Mouse (Mus musculus) limb, embryonic 14.5 days (tissue): ENCODE measurements around the gene Lrrc3b. TPM values are rescaled to one million over a fixed set of nuclear protein-coding genes. Genes with fewer than 3 reads are reported as not detected.

Source experiments
- ATAC-seq: fragments of 200-750 bp; cut with Nextera tagmentation; 2 replicates; pipeline ENCODE4 v1.8.0; 2017; ENCODE audit warnings: low read depth, moderate number of reproducible peaks, moderate TSS enrichment; ENCODE audit not compliant: low FRiP score
- DNase-seq: peaks from one replicate; pipeline ENCODE4 v3.0.0-alpha.2; 2015; ENCODE audit warnings: low spot score
- H3K27ac ChIP-seq: fragments of 300-500 bp; sonication (generic); replicated peaks from 2 replicates; pipeline ENCODE4 v1.5.1; 2014; ENCODE audit warnings: low read depth, mild to moderate bottlenecking, low read length, moderate library complexity, mixed read lengths
- H3K27me3 ChIP-seq: fragments of 300-500 bp; sonication (generic); 2 replicates; pipeline ENCODE4 v1.6.1; 2014; ENCODE audit warnings: low read length, mixed read lengths; ENCODE audit not compliant: control insufficient read depth, insufficient read depth
- H3K36me3 ChIP-seq: fragments of 300-500 bp; sonication (generic); 2 replicates; pipeline ENCODE4 v1.6.1; 2014; ENCODE audit warnings: mild to moderate bottlenecking, low read length, moderate library complexity, mixed read lengths; ENCODE audit not compliant: control insufficient read depth, insufficient read depth
- H3K4me1 ChIP-seq: fragments of 300-500 bp; sonication (generic); 2 replicates; pipeline ENCODE4 v1.6.1; 2014; ENCODE audit warnings: antibody characterized with exemption, low read length, mixed read lengths; ENCODE audit not compliant: control insufficient read depth, insufficient read depth
- H3K4me2 ChIP-seq: fragments of 300-500 bp; sonication (generic); replicated peaks from 2 replicates; pipeline ENCODE4 v1.6.1; 2014; ENCODE audit warnings: low read depth, mild to moderate bottlenecking, low read length, moderate library complexity; ENCODE audit not compliant: severe bottlenecking
- H3K4me3 ChIP-seq: fragments of 300-500 bp; sonication (generic); replicated peaks from 2 replicates; pipeline ENCODE4 v1.5.1; 2014; ENCODE audit warnings: low read length
- H3K9ac ChIP-seq: fragments of 300-500 bp; sonication (generic); 2 replicates; pipeline ENCODE4 v1.6.1; 2014; ENCODE audit warnings: mild to moderate bottlenecking, low read depth, low read length, moderate library complexity; ENCODE audit not compliant: severe bottlenecking
- H3K9me3 ChIP-seq: fragments of 300-500 bp; sonication (generic); 2 replicates; pipeline ENCODE4 v1.6.1; 2016; ENCODE audit warnings: low read length; ENCODE audit not compliant: control insufficient read depth
- POLR2A ChIP-seq: fragments of 200-500 bp; IDR thresholded peaks from 2 replicates; pipeline ENCODE4 v1.8.0; 2012; ENCODE audit warnings: inconsistent platforms, mild to moderate bottlenecking, moderate library complexity, borderline replicate concordance; ENCODE audit not compliant: insufficient read depth, insufficient read length; ENCODE audit errors: extremely low read depth
- WGBS: fragments of 180-500 bp; shearing (Covaris S2); extraction: QIAGEN DNeasy Blood & Tissue Kit; methylation state at CpG from one replicate; pipeline ENCODE4 v1.1.7; 2014; 5-methylcytosine and 5-hydroxymethylcytosine counted together
- polyA plus RNA-seq, 2 experiments: library from polyadenylated mRNA; depleted of rRNA in 1 of 2; stranded (reverse) in 1 of 2; unstranded in 1 of 2; fragments of >200 nt; fragmentation: Nextera tagmentation in 1 of 2; extraction: Ambion mirVana in 1 of 2; gene quantifications; 2 replicates each; pipeline versions ENCODE4 v1.2.1 to v1.2.3; 2012 to 2014

Lrrc3b gene
- polyA plus RNA-seq (2012; rRNA removed) (2.8 and 3.1 TPM in 2 replicates), polyA plus RNA-seq (2014; fragmentation: Nextera tagmentation; extraction: Ambion mirVana) (2.2 and 3.7 TPM in 2 replicates)

- peak within 1 kb of the TSS; percentile 62 for H3K9ac ChIP-seq
- no peaks in the 10 kb centered on the region for H3K36me3 ChIP-seq
- H3K27ac ChIP-seq: no peak within 1 kb of the TSS
- H3K9me3 ChIP-seq: no peaks in the 10 kb centered on the region
- no peak for TF ChIP-seq POLR2A
- DNase-seq (peak; percentile 18), ATAC-seq (peak; percentile 57)
- peak within 1 kb of the TSS; percentile 90 for H3K4me2 ChIP-seq
- peaks cover 20% of the 10 kb centered on the region; the same call in 1 of the 2 replicates for H3K27me3 ChIP-seq
- H3K4me1 ChIP-seq: no peaks in the 10 kb centered on the region
- peak within 1 kb of the TSS; percentile 57 for H3K4me3 ChIP-seq
- WGBS: under 1% methylated on average over 47 of the region's 51 CpGs
Measured at GRCm38 (mm10) chr14:15438485-15439157, at the start of gene Lrrc3b. Gene Lrrc3b, minus strand, starts transcription at chr14:15438987.

DNA sequence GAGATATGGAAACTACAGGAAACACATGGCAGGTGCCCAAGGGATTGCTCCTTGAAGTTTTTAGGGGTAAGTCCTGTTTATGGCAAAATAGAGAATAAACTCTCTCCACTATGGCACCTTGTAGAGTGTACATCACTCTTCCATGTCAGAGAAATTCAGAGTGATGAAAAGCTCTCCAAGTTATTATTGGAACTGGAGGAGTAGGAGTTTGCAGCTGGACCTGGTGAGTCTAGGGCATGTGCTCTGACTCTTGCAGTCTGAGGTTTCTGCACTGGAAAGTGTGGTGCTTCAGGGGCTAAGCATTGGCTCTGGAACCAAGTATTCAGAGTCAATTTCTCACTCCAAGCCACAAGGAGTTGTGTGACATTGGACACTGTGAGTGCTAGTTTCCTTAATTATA is 38.9 kb upstream of the Lrrc3b start:
- Histone ChIP-seq H3K4me2 (no peak overlapping the region), H3K27ac (no peak overlapping the region), H3K4me1 (no peaks in the 10 kb centered on the region), H3K9me3 (peaks cover 6% of the 10 kb centered on the region; the same call in 1 of the 2 replicates), H3K4me3 (no peak overlapping the region), H3K36me3 (no peaks in the 10 kb centered on the region), H3K9ac (no peak overlapping the region), H3K27me3 (no peaks in the 10 kb centered on the region)
- no peak for ATAC-seq
- TF ChIP-seq POLR2A: no peak
- no peak for DNase-seq

DNA sequence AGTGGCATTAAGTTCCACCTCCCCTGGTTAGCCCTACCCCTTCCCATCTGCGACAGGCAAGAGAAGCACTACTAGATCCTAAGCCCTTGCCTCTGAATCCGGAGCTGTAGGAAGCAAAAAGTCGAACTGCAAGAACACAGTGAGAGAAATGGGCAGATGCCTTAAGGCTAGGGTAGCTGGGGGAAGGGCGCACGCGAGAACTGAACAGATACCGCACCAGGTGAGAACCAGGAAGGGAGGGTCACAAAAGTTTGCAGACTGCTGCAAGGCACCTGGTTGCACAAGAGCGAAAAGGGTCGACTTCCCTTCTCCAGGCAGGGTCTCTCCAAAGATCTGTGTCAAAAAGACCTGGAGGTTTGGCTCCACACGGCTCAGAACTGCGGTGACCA is 697 bp downstream of the Lrrc3b start:
- peaks cover 20% of the 10 kb centered on the region; the same call in 1 of the 2 replicates for H3K27me3 ChIP-seq
- WGBS: 0% methylated on average over 11 of the region's 11 CpGs
- 0 out of 2 replicates have a peak, but pooled peaks have one; percentile 14 for ATAC-seq
- TF ChIP-seq POLR2A: no peak
- H3K4me2 ChIP-seq: peak overlapping the region; percentile 90
- H3K36me3 ChIP-seq: no peaks in the 10 kb centered on the region
- no peak for DNase-seq
- no peaks in the 10 kb centered on the region for H3K9me3 ChIP-seq
- H3K27ac ChIP-seq: no peak overlapping the region
- H3K9ac ChIP-seq: peak overlapping the region; percentile 62
- H3K4me1 ChIP-seq: no peaks in the 10 kb centered on the region
- H3K4me3 ChIP-seq: peak overlapping the region; percentile 57

- DNase-seq: no peak
- no peaks in the 10 kb centered on the region for H3K9me3 ChIP-seq
- WGBS: 5% methylated on average over 15 of the region's 15 CpGs
- H3K27ac ChIP-seq: no peak overlapping the region
- H3K9ac ChIP-seq: 0 out of 2 replicates have a peak overlapping the region, but pooled peaks have one; percentile 28
- no peaks in the 10 kb centered on the region for H3K4me1 ChIP-seq
- H3K4me3 ChIP-seq: peak overlapping the region; percentile 57
- no peak for ATAC-seq
- H3K36me3 ChIP-seq: no peaks in the 10 kb centered on the region
- TF ChIP-seq POLR2A: no peak
- H3K27me3 ChIP-seq: peaks cover 20% of the 10 kb centered on the region; the same call in 1 of the 2 replicates
- peak overlapping the region; percentile 90 for H3K4me2 ChIP-seq
Measured at GRCm38 (mm10) chr14:15437501-15437941, 1.3 kb downstream of the Lrrc3b start.

- H3K4me2 ChIP-seq: peak overlapping the region; percentile 90
- peaks cover 20% of the 10 kb centered on the region; the same call in 1 of the 2 replicates for H3K27me3 ChIP-seq
- H3K9ac ChIP-seq: no peak overlapping the region
- ATAC-seq (no peak), DNase-seq (no peak)
- no peak for TF ChIP-seq POLR2A
- WGBS: 55% methylated on average over 4 of the region's 4 CpGs
- no peaks in the 10 kb centered on the region for H3K36me3 ChIP-seq
- H3K4me3 ChIP-seq: peak overlapping the region; percentile 57
- H3K4me1 ChIP-seq: no peaks in the 10 kb centered on the region
- no peaks in the 10 kb centered on the region for H3K9me3 ChIP-seq
- H3K27ac ChIP-seq: no peak overlapping the region
Measured at GRCm38 (mm10) chr14:15437046-15437445, 1.7 kb downstream of the Lrrc3b start.
